Mouse (Mus musculus) limb, embryonic 15.5 days (tissue): ENCODE measurements around the gene Fcgrt. TPM values are rescaled to one million over a fixed set of nuclear protein-coding genes. Genes with fewer than 3 reads are reported as not detected.

Experiments used
- ATAC-seq: fragments of 200-750 bp; cut with Nextera tagmentation; 2 replicates; pipeline ENCODE4 v1.8.0; 2017; ENCODE audit warnings: low read depth, moderate TSS enrichment; ENCODE audit not compliant: insufficient number of reproducible peaks, low FRiP score, low TSS enrichment
- H3K27ac ChIP-seq: fragments of 300-500 bp; sonication (generic); 2 replicates; pipeline ENCODE4 v1.5.1; 2015; ENCODE audit warnings: moderate library complexity, mild to moderate bottlenecking, inconsistent platforms
- H3K27me3 ChIP-seq: fragments of 300-500 bp; sonication (generic); 2 replicates; pipeline ENCODE4 v1.6.1; 2015; ENCODE audit warnings: inconsistent platforms
- H3K36me3 ChIP-seq: fragments of 300-500 bp; sonication (generic); 2 replicates; pipeline ENCODE4 v1.6.1; 2015; ENCODE audit warnings: inconsistent platforms
- H3K4me1 ChIP-seq: fragments of 300-500 bp; sonication (generic); 2 replicates; pipeline ENCODE4 v1.6.1; 2015; ENCODE audit warnings: inconsistent platforms
- H3K4me2 ChIP-seq: fragments of 300-500 bp; sonication (generic); 2 replicates; pipeline ENCODE4 v1.6.1; 2015; ENCODE audit warnings: mild to moderate bottlenecking, inconsistent platforms
- H3K4me3 ChIP-seq: fragments of 300-500 bp; sonication (generic); 2 replicates; pipeline ENCODE4 v1.5.1; 2015; ENCODE audit warnings: mild to moderate bottlenecking, inconsistent platforms
- H3K9ac ChIP-seq: fragments of 300-500 bp; sonication (generic); 2 replicates; pipeline ENCODE4 v1.6.1; 2015; ENCODE audit warnings: inconsistent platforms
- H3K9me3 ChIP-seq: fragments of 300-500 bp; sonication (generic); 2 replicates; pipeline ENCODE4 v1.6.1; 2016; ENCODE audit warnings: inconsistent platforms
- WGBS: fragments of 180-500 bp; shearing (Covaris S2); methylation state at CpG from one replicate; pipeline ENCODE4 v1.1.7; 2015; 5-methylcytosine and 5-hydroxymethylcytosine counted together
- polyA plus RNA-seq: library from polyadenylated mRNA; unstranded; fragments of >200 nt; fragmentation: Nextera tagmentation; extraction: Ambion mirVana; gene quantifications from 2 replicates; pipeline ENCODE4 v1.2.1, GENCODE M21; 2015

Gene Fcgrt
- polyA plus RNA-seq, 1 experiment from 2014 or later = 99.7 TPM

- Histone ChIP-seq H3K27ac (peak overlapping the region; percentile 93), H3K4me1 (peaks cover 34% of the 10 kb centered on the region), H3K27me3 (no peaks in the 10 kb centered on the region), H3K36me3 (peaks cover 33% of the 10 kb centered on the region), H3K9me3 (no peaks in the 10 kb centered on the region), H3K4me2 (peak overlapping the region; percentile 61), H3K9ac (peak overlapping the region; percentile 74), H3K4me3 (peak overlapping the region; percentile 61)
- ATAC-seq = 0 out of 2 replicates have a peak, but pooled peaks have one; percentile 49
- 8% methylated on average over 35 of the region's 35 CpGs for WGBS
These were observed 12.4 kb downstream of the Fcgrt start for GRCm38 (mm10) chr7:45091001-45091990.

GRCm38 (mm10) chr7:45090251-45090977, 13.2 kb downstream of the Fcgrt start:
- Histone ChIP-seq H3K36me3 (peaks cover 37% of the 10 kb centered on the region), H3K4me3 (peak overlapping the region; percentile 61), H3K4me1 (peaks cover 34% of the 10 kb centered on the region), H3K4me2 (peak overlapping the region; percentile 61), H3K9me3 (no peaks in the 10 kb centered on the region), H3K27ac (peak overlapping the region; percentile 93), H3K27me3 (no peaks in the 10 kb centered on the region), H3K9ac (0 out of 2 replicates have a peak overlapping the region, but pooled peaks have one; percentile 74)
- ATAC-seq = no peak
- WGBS = 69% methylated on average over 13 of the region's 13 CpGs

- 93% methylated on average over 17 of the region's 17 CpGs for WGBS
- Histone ChIP-seq H3K4me3 (no peak overlapping the region), H3K4me2 (no peak overlapping the region), H3K9me3 (no peaks in the 10 kb centered on the region), H3K27me3 (no peaks in the 10 kb centered on the region), H3K36me3 (peaks cover 54% of the 10 kb centered on the region), H3K27ac (no peak overlapping the region), H3K4me1 (peaks cover 27% of the 10 kb centered on the region), H3K9ac (no peak overlapping the region)
- no peak for ATAC-seq
These were observed 15.1 kb downstream of the Fcgrt start for GRCm38 (mm10) chr7:45088597-45088996.

- Histone ChIP-seq H3K9ac (no peak overlapping the region), H3K4me1 (peaks cover 30% of the 10 kb centered on the region), H3K27me3 (no peaks in the 10 kb centered on the region), H3K4me2 (no peak overlapping the region), H3K9me3 (no peaks in the 10 kb centered on the region), H3K36me3 (peaks cover 68% of the 10 kb centered on the region), H3K4me3 (no peak overlapping the region), H3K27ac (no peak overlapping the region)
- no peak for ATAC-seq
- 83% methylated on average over 4 of the region's 4 CpGs for WGBS
These were observed 17.6 kb downstream of the Fcgrt start for GRCm38 (mm10) chr7:45086084-45086483.

GRCm38 (mm10) chr7:45083300-45083890, 20.3 kb downstream of the Fcgrt start:
- 76% methylated on average over 22 of the region's 22 CpGs for WGBS
- Histone ChIP-seq H3K27ac (peak overlapping the region; percentile 73), H3K36me3 (peaks cover 63% of the 10 kb centered on the region), H3K9me3 (no peaks in the 10 kb centered on the region), H3K9ac (no peak overlapping the region), H3K4me3 (no peak overlapping the region), H3K4me2 (no peak overlapping the region), H3K4me1 (peaks cover 24% of the 10 kb centered on the region), H3K27me3 (no peaks in the 10 kb centered on the region)
- no peak for ATAC-seq

- Histone ChIP-seq H3K4me2 (0 out of 2 replicates have a peak overlapping the region, but pooled peaks have one; percentile 1), H3K9ac (no peak overlapping the region), H3K36me3 (peaks cover 59% of the 10 kb centered on the region), H3K4me3 (no peak overlapping the region), H3K27ac (peak overlapping the region; percentile 73), H3K27me3 (no peaks in the 10 kb centered on the region), H3K4me1 (peaks cover 23% of the 10 kb centered on the region), H3K9me3 (no peaks in the 10 kb centered on the region)
- 61% methylated on average over 25 of the region's 25 CpGs for WGBS
- ATAC-seq = peak; percentile 32; the same call in 1 of the 2 replicates
These were observed 21.0 kb downstream of the Fcgrt start for GRCm38 (mm10) chr7:45082401-45083299.

GRCm38 (mm10) chr7:45081016-45081415, 22.6 kb downstream of the Fcgrt start:
- no peak overlapping the region for H3K9ac ChIP-seq
- H3K4me2 ChIP-seq = no peak overlapping the region
- peak overlapping the region; percentile 51; the same call in 1 of the 2 replicates for H3K27ac ChIP-seq
- peaks cover 23% of the 10 kb centered on the region for H3K4me1 ChIP-seq
- WGBS = 44% methylated on average over 5 of the region's 5 CpGs
- ATAC-seq = no peak; the same call in 1 of the 2 replicates
- no peak overlapping the region for H3K4me3 ChIP-seq
- peaks cover 59% of the 10 kb centered on the region for H3K36me3 ChIP-seq
- H3K9me3 ChIP-seq = no peaks in the 10 kb centered on the region
- H3K27me3 ChIP-seq = no peaks in the 10 kb centered on the region

GRCm38 (mm10) chr7:45079856-45080255, 23.8 kb downstream of the Fcgrt start:
- Histone ChIP-seq H3K36me3 (peaks cover 60% of the 10 kb centered on the region), H3K4me1 (peaks cover 23% of the 10 kb centered on the region), H3K4me3 (no peak overlapping the region), H3K4me2 (no peak overlapping the region), H3K9ac (no peak overlapping the region), H3K9me3 (no peaks in the 10 kb centered on the region), H3K27ac (no peak overlapping the region), H3K27me3 (no peaks in the 10 kb centered on the region)
- WGBS = 0% methylated on average over 10 of the region's 10 CpGs
- no peak for ATAC-seq

- H3K9me3 ChIP-seq = no peaks in the 10 kb centered on the region
- ATAC-seq = no peak
- peaks cover 61% of the 10 kb centered on the region for H3K36me3 ChIP-seq
- H3K4me1 ChIP-seq = peaks cover 23% of the 10 kb centered on the region
- no peak overlapping the region for H3K4me2 ChIP-seq
- no peak overlapping the region for H3K27ac ChIP-seq
- H3K27me3 ChIP-seq = no peaks in the 10 kb centered on the region
- no peak overlapping the region for H3K4me3 ChIP-seq
- no peak overlapping the region for H3K9ac ChIP-seq
- WGBS = 37% methylated on average over 9 of the region's 9 CpGs
These were observed 25.1 kb downstream of the Fcgrt start for GRCm38 (mm10) chr7:45078513-45078912.

- H3K27me3 ChIP-seq = no peaks in the 10 kb centered on the region
- H3K27ac ChIP-seq = no peak overlapping the region
- H3K4me3 ChIP-seq = no peak overlapping the region
- ATAC-seq = no peak
- peaks cover 57% of the 10 kb centered on the region for H3K36me3 ChIP-seq
- H3K4me1 ChIP-seq = peaks cover 18% of the 10 kb centered on the region
- no peaks in the 10 kb centered on the region for H3K9me3 ChIP-seq
- 90% methylated on average over 2 of the region's 2 CpGs for WGBS
- H3K4me2 ChIP-seq = no peak overlapping the region
- no peak overlapping the region for H3K9ac ChIP-seq
These were observed 25.8 kb downstream of the Fcgrt start for GRCm38 (mm10) chr7:45077829-45078228.

GRCm38 (mm10) chr7:45077322-45077721, 26.3 kb downstream of the Fcgrt start:
- peaks cover 52% of the 10 kb centered on the region for H3K36me3 ChIP-seq
- no peak overlapping the region for H3K27ac ChIP-seq
- WGBS = 69% methylated on average over 14 of the region's 14 CpGs
- no peaks in the 10 kb centered on the region for H3K27me3 ChIP-seq
- H3K4me3 ChIP-seq = no peak overlapping the region
- H3K9ac ChIP-seq = no peak overlapping the region
- H3K4me2 ChIP-seq = no peak overlapping the region
- H3K9me3 ChIP-seq = no peaks in the 10 kb centered on the region
- peaks cover 13% of the 10 kb centered on the region for H3K4me1 ChIP-seq
- ATAC-seq = no peak
